Mouse (Mus musculus) stomach, embryonic 16.5 days (tissue): ENCODE data around the gene Lix1l. TPM values are rescaled to one million over a fixed set of nuclear protein-coding genes. Genes with fewer than 3 reads are reported as not detected.
A peak's percentile ranks its signal among the peaks of the same experiment; 100 is the strongest.

Experiments
- ATAC-seq: fragments of 200-750 bp; cut with Nextera tagmentation; 2 replicates; pipeline ENCODE4 v1.8.0; 2017; ENCODE audit warnings: moderate number of reproducible peaks, moderate TSS enrichment; ENCODE audit not compliant: insufficient read depth, low FRiP score
- H3K27ac ChIP-seq: fragments of 300-500 bp; sonication (generic); 2 replicates; pipeline ENCODE4 v1.5.1; 2014; ENCODE audit warnings: low read length
- H3K27me3 ChIP-seq: fragments of 300-500 bp; sonication (generic); 2 replicates; pipeline ENCODE4 v1.6.1; 2014; ENCODE audit warnings: low read length, control low read depth, mixed read lengths; ENCODE audit not compliant: control insufficient read depth, insufficient read depth
- H3K36me3 ChIP-seq: fragments of 300-500 bp; sonication (generic); 2 replicates; pipeline ENCODE4 v1.6.1; 2014; ENCODE audit warnings: low read length; ENCODE audit not compliant: control insufficient read depth, insufficient read depth
- H3K4me1 ChIP-seq: fragments of 300-500 bp; sonication (generic); 2 replicates; pipeline ENCODE4 v1.6.1; 2014; ENCODE audit warnings: low read length, control low read depth, mixed read lengths; ENCODE audit not compliant: control insufficient read depth, insufficient read depth
- H3K4me2 ChIP-seq: fragments of 300-500 bp; sonication (generic); 2 replicates; pipeline ENCODE4 v1.6.1; 2014; ENCODE audit warnings: low read depth, low read length, mixed read lengths
- H3K4me3 ChIP-seq: fragments of 300-500 bp; sonication (generic); replicated peaks from 2 replicates; pipeline ENCODE4 v1.5.1; 2014; ENCODE audit warnings: mild to moderate bottlenecking, low read length
- H3K9ac ChIP-seq: fragments of 300-500 bp; sonication (generic); 2 replicates; pipeline ENCODE4 v1.6.1; 2014; ENCODE audit warnings: low read length
- H3K9me3 ChIP-seq: fragments of 300-500 bp; sonication (generic); replicated peaks from 2 replicates; pipeline ENCODE4 v1.6.1; 2016; ENCODE audit warnings: low read length, control low read depth; ENCODE audit not compliant: control insufficient read depth
- WGBS: fragments of 180-500 bp; shearing (Covaris S2); extraction: QIAGEN DNeasy Blood & Tissue Kit; methylation state at CpG from one replicate; pipeline ENCODE4 v1.1.7; 2014; 5-methylcytosine and 5-hydroxymethylcytosine counted together
- polyA plus RNA-seq: library from polyadenylated mRNA; unstranded; fragments of >200 nt; fragmentation: Nextera tagmentation; extraction: Ambion mirVana; gene quantifications from 2 replicates; pipeline ENCODE4 v1.2.1, GENCODE M21; 2015

Gene Lix1l
- polyA plus RNA-seq, 1 experiment from 2014 or later, result 7.5 TPM

GRCm38 (mm10) chr3:96557694-96558093 lies 43.3 kb upstream of the Lix1l start, which contains the start of gene Txnip:
Txnip (plus strand) TSS chr3:96557957.
- H3K9me3 ChIP-seq, result no peaks in the 10 kb centered on the region
- H3K27me3 ChIP-seq, result no peaks in the 10 kb centered on the region
- H3K4me3 ChIP-seq, result peak within 1 kb of the TSS; percentile 83
- WGBS, result under 1% methylated on average over 26 of the region's 26 CpGs
- peak within 1 kb of the TSS; percentile 93 for H3K9ac ChIP-seq
- H3K27ac ChIP-seq, result peak within 1 kb of the TSS; percentile 96
- peak; percentile 99 for ATAC-seq
- peaks cover 44% of the 10 kb centered on the region for H3K4me1 ChIP-seq
- H3K36me3 ChIP-seq, result peaks cover 21% of the 10 kb centered on the region; the same call in 1 of the 2 replicates
- peak within 1 kb of the TSS; percentile 66 for H3K4me2 ChIP-seq

GRCm38 (mm10) chr3:96558159-96558558 lies 42.8 kb upstream of the Lix1l start:
- H3K4me1 ChIP-seq, result peaks cover 46% of the 10 kb centered on the region
- H3K4me3 ChIP-seq, result peak overlapping the region; percentile 83
- peak overlapping the region; percentile 96 for H3K27ac ChIP-seq
- peaks cover 21% of the 10 kb centered on the region; the same call in 1 of the 2 replicates for H3K36me3 ChIP-seq
- peak overlapping the region; percentile 65 for H3K4me2 ChIP-seq
- H3K9ac ChIP-seq, result peak overlapping the region; percentile 93
- no peaks in the 10 kb centered on the region for H3K9me3 ChIP-seq
- under 1% methylated on average over 17 of the region's 17 CpGs for WGBS
- ATAC-seq, result no peak
- H3K27me3 ChIP-seq, result no peaks in the 10 kb centered on the region

GRCm38 (mm10) chr3:96558668-96559196 lies 42.2 kb upstream of the Lix1l start:
- Histone ChIP-seq H3K27me3 (no peaks in the 10 kb centered on the region), H3K27ac (peak overlapping the region; percentile 96), H3K36me3 (peaks cover 21% of the 10 kb centered on the region; the same call in 1 of the 2 replicates), H3K4me3 (peak overlapping the region; percentile 83), H3K4me1 (peaks cover 48% of the 10 kb centered on the region), H3K9me3 (no peaks in the 10 kb centered on the region), H3K9ac (peak overlapping the region; percentile 93), H3K4me2 (peak overlapping the region; percentile 65)
- no peak for ATAC-seq
- 10% methylated on average over 10 of the region's 10 CpGs for WGBS

- no peaks in the 10 kb centered on the region for H3K9me3 ChIP-seq
- H3K27me3 ChIP-seq, result no peaks in the 10 kb centered on the region
- peak overlapping the region; percentile 65 for H3K4me2 ChIP-seq
- peaks cover 55% of the 10 kb centered on the region for H3K4me1 ChIP-seq
- peak overlapping the region; percentile 96; the same call in 1 of the 2 replicates for H3K27ac ChIP-seq
- peaks cover 21% of the 10 kb centered on the region; the same call in 1 of the 2 replicates for H3K36me3 ChIP-seq
- H3K9ac ChIP-seq, result peak overlapping the region; percentile 93
- peak overlapping the region; percentile 83 for H3K4me3 ChIP-seq
- no peak for ATAC-seq
- 52% methylated on average over 12 of the region's 12 CpGs for WGBS
Observed at GRCm38 (mm10) chr3:96559398-96559910, 41.5 kb upstream of the Lix1l start.

GRCm38 (mm10) chr3:96559911-96560850 lies 40.8 kb upstream of the Lix1l start:
- 65% methylated on average over 23 of the region's 23 CpGs for WGBS
- no peak for ATAC-seq
- Histone ChIP-seq H3K27me3 (no peaks in the 10 kb centered on the region), H3K9ac (peak overlapping the region; percentile 93), H3K27ac (peak overlapping the region; percentile 50), H3K4me1 (peaks cover 54% of the 10 kb centered on the region), H3K4me3 (peak overlapping the region; percentile 83), H3K4me2 (peak overlapping the region; percentile 65), H3K9me3 (no peaks in the 10 kb centered on the region), H3K36me3 (peaks cover 21% of the 10 kb centered on the region; the same call in 1 of the 2 replicates)

GRCm38 (mm10) chr3:96560881-96561668 lies 39.9 kb upstream of the Lix1l start:
- peaks cover 49% of the 10 kb centered on the region for H3K4me1 ChIP-seq
- peak overlapping the region; percentile 65 for H3K4me2 ChIP-seq
- H3K36me3 ChIP-seq, result peaks cover 21% of the 10 kb centered on the region; the same call in 1 of the 2 replicates
- no peaks in the 10 kb centered on the region for H3K27me3 ChIP-seq
- no peaks in the 10 kb centered on the region for H3K9me3 ChIP-seq
- ATAC-seq, result no peak
- H3K9ac ChIP-seq, result peak overlapping the region; percentile 93
- H3K27ac ChIP-seq, result peak overlapping the region; percentile 52
- H3K4me3 ChIP-seq, result peak overlapping the region; percentile 83
- 76% methylated on average over 9 of the region's 9 CpGs for WGBS

GRCm38 (mm10) chr3:96561946-96562681 lies 38.8 kb upstream of the Lix1l start:
- ATAC-seq, result no peak

GRCm38 (mm10) chr3:96563267-96563666 lies 37.7 kb upstream of the Lix1l start:
- Histone ChIP-seq H3K27ac (peak overlapping the region; percentile 67), H3K4me1 (peaks cover 54% of the 10 kb centered on the region)

More at GRCm38 (mm10) chr3:96561946-96562681, 38.8 kb upstream of the Lix1l start:
- Histone ChIP-seq H3K27me3 (no peaks in the 10 kb centered on the region), H3K4me3 (peak overlapping the region; percentile 1; the same call in 1 of the 2 replicates), H3K4me2 (peak overlapping the region; percentile 65), H3K9ac (0 out of 2 replicates have a peak overlapping the region, but pooled peaks have one; percentile 13), H3K36me3 (peaks cover 21% of the 10 kb centered on the region; the same call in 1 of the 2 replicates), H3K9me3 (no peaks in the 10 kb centered on the region), H3K27ac (peak overlapping the region; percentile 64), H3K4me1 (peaks cover 54% of the 10 kb centered on the region)
- 38% methylated on average over 10 of the region's 10 CpGs for WGBS

More at GRCm38 (mm10) chr3:96563267-96563666, 37.7 kb upstream of the Lix1l start:
- 89% methylated on average over 8 of the region's 8 CpGs for WGBS
- Histone ChIP-seq H3K4me2 (no peak overlapping the region), H3K4me3 (no peak overlapping the region), H3K9ac (no peak overlapping the region), H3K36me3 (peaks cover 21% of the 10 kb centered on the region; the same call in 1 of the 2 replicates), H3K27me3 (no peaks in the 10 kb centered on the region), H3K9me3 (no peaks in the 10 kb centered on the region)
- ATAC-seq, result no peak
